Mouse (Mus musculus) gastrocnemius, postnatal 14 days (tissue): ENCODE measurements around the gene Nupr1l. TPM values are rescaled to one million over a fixed set of nuclear protein-coding genes. Genes with fewer than 3 reads are reported as not detected.
"Not testable (repeated sequence)": the region's sequence is repeated elsewhere in the genome, so short reads cannot be mapped to it uniquely, and the experiment has no call there.

ENCODE experiments used
- DNase-seq: peaks from one replicate; pipeline ENCODE4 v3.0.0; 2021; ENCODE audit warnings: mixed read lengths
- intact Hi-C: fragments of 180-260 bp; cut with DNase I; formaldehyde crosslinking; loops from one replicate; pipeline ENCODE4 v1.15.1; 2025; ENCODE audit warnings: low total_unique reads
- total RNA-seq, 2 experiments: library from RNA; stranded (reverse); gene quantifications; 2 replicates each; pipeline ENCODE4 v1.2.3; 2021

Gene Nupr1l
- total RNA-seq, 2 experiments from 2014 or later: 0.11 to 0.39 TPM

DNA sequence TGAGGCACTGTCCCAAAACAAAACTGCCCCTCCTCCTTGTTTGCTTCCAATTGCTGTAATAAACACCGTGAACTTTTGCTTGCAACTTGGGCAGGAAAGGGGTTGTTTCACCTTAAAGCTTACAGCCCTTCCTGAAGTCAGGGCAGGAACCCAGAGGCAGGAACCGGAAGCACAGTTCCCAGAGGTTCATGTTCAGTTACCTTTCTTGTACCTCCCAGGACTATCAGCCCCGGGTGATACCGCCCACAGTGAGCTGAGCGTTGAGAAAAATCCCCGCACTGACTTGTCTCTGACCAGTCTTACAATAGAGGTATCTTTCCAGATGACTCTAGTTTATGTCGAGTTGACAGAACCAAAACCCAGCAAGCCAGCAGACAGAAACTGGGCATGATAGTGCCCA, 1.3 kb downstream of the Nupr1l start:
- DNase-seq: no peak
- intact Hi-C loops: no loop called here

DNA sequence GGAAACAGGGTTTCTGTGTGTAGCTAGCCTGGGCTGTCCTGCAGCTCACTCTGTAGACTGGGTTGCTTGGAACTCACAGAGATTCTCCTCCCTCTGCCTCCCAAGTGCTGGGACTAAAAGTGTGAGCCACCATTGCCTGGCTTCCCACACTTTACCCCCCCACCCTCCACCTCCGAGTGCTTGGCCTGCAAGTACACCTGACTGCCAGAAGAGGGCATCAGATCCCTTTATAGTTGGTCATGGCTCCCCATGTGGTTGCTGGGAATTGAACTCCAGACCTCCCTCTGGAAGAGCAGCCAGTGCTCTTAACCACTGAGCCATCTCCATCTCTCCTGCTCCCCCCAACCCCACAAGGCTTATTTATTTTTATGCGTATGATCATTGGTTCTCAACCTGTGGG, 5.7 kb downstream of the Nupr1l start:
- intact Hi-C loops: no loop called here

DNA sequence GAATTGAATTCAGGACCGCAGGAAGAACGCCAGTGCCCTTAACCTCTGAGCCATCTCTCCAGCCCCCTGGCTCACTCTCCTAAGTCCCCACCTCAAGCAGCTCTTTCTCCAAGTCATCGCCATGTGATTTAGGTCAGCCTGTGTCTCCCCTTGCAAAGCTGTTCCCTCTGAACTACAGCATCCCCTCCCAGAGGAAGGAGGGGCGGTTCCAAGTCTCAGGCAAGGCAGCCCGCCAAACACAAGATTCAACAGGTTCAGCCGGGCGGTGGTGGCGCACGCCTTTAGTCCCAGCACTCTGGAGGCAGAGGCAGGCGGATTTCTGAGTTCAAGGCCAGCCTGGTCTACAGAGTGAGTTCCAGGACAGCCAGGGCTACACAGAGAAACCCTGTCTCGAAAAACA, 7.2 kb downstream of the Nupr1l start:
- intact Hi-C loops, DNase-seq: not testable (repeated sequence)

More for the DNA sequence above, 5.7 kb downstream of the Nupr1l start:
- DNase-seq: no peak

DNA sequence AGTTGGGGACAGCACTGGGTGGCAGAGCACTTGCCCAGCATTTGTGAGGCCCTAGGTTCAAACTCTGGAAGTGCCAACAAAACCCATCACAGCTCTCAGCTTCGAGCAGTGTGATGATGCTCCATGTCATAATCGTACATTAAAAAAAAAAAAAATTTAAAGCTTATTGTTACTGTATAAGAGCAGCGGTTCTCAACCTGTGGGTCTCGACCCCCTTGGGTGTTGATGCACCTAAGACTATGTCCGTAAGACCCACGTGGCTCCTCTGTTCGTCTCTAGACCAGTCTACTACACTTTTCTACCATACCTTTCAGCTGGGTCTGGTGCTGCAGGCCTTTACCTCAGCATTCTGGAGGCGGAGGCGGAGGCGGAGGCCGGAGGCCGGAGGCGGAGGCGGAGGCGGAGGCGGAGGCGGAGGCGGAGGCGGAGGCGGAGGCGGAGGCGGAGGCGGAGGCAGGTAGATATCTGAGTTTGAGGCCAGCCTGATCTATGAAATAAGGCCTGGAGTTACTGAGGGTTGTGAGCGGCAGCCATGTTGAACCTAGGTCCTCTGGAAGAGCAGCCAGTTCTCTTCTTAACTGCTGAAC, 9.8 kb downstream of the Nupr1l start:
- intact Hi-C loops: no loop called here
- DNase-seq: no peak

DNA sequence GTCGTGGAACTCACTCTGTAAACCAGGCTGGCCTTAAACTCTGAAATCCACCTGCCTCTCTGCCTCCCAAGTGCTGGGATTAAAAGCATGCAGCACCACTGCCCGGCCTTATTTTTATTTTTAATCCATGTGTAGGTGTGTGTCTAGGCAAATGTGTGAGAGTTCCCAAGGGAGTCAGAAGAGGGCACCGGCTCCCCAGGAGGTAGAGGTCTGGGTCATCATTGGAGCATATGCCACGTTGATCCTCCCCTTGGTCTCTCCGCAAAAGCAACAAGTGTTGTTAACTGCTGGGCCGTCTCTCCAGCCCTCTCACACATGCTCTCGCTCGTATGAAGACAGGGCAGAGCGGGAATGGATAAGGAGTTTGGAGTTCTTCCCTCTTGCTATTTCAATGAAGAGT, 10.4 kb downstream of the Nupr1l start:
- intact Hi-C loops: no loop called here

DNA sequence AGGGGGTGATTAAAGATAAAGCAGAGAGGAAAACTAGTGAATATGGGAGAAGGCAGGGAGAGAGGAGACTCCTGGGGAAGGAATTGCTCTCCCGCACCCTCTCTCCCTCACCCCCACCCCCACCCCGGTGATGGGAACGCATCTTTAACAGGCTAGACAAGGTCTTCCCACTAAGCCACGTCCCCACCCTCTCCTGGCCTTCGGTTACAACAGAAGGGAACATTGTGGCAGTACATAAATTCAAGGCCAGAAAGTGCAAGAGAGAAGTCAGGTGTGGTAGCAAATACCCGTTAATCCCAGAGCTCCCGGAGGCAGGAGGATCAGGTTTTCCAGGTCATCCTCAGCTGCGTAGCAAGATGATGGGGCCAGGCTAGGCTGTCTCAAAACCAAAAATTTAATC, 11.0 kb downstream of the Nupr1l start:
- DNase-seq: no peak
- intact Hi-C loops: no loop called here

More for the DNA sequence above, 10.4 kb downstream of the Nupr1l start:
- no peak for DNase-seq

DNA sequence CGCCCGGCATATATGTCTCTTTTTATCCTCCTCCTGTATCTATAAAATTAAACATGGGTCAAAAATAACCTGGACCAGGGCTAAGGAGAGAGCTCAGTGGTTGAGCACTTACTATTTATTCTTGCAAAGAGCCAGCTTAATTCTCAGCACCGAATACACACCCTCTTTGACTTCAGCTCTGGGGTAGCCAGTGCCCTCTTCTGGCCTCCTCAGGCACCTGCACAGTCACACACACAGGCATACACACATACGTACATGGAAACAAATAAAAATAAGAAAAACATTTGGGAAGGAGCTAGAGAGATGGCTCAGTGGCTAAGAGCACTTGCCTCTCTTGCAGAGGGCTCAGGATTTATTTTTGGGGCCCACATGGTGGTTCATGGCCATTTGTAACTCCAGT, 13.6 kb downstream of the Nupr1l start:
- intact Hi-C loops: no loop called here
- DNase-seq: no peak

DNA sequence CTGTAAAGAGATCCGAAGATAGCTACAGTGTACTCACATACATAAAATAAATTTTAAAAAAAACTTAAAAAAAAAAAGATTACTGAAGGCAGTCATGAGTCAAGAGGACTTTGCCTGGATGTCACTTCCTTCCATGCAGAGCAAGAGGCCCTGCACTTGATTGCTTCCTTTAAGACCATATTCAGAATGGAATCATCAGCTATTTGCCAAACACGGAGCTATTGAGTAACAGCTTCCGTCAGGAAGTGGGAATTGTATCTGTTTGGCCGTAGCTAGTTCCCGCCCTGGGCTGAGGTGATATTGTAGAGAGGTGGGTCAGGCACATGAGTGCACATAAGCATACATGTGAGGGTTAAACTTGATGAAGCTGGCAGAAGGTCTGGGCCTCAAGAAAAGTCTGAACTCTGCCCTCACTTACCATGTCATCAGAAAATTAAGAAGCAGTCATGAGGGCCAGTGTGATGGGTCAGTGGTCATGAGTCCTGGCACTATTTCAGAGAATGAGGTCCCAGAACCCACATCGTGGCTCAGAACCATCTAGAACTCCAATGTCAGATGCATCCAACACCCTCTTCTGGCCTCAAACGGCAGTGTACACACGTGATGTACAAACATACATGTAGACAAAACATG, 16.6 kb downstream of the Nupr1l start:
- intact Hi-C loops: no loop called here
- no peak for DNase-seq

DNA sequence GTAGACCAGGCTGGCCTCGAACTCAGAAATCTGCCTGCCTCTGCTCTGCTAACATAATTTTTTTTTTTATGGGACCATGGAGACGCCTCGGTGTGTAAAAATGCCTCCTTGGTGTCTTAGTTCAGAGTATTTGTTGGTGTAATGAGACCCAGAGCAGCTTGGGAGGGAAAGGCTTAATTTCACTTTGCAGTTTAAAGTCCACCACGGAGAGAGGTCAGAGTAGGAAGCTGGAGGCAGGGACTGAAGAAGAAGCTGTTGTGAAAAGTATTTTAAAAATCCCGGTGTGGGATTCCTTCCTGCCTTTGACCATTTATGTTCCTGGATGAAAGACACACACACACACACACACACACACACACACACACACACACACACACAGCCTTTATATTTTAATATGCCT, 17.6 kb downstream of the Nupr1l start:
- DNase-seq: no peak
- intact Hi-C loops: no loop called here

DNA sequence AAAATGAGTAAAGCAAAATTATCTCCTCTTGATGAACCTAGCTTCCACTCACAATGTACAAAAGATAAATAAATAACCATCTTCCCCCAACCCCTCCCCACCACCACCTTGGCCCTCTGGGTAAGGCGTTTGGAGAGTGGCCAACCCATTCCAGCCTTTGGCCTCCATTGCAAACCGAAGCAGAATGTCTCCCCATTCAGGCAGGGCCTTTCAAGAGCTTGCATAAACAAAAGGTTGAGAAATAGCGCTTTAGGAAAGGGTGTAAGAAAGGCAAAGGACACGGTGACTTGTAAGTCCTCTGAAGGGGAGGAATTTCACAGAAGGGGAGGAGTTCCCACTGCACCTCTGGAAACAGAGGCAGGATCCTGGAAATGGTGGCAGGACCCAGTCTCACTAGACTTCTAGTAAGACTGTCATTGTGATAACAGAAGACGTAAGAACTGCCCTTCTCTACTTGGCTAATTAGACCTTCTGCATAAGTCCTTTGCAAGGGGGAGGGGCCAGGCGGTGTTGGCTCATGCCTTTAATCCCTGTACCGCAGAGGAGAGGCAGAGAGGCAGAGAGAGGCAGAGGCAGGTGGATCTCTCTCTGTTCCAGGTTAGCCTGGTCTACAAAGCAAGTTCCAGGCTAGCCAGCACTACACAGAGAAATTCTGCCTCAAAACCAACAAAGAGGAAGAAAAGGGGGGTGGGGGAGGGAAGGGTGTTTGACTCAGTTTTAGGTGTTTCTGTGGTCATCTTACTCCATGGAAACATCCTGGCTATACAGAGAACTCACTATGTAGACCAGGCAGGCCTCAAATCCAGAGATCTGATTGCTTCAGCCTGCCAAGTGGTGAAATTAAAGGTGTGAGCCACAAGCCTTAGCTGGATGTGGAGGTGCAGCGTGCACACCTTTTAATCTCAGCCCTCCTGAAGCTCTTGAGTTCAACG, 21.9 kb downstream of the Nupr1l start:
- intact Hi-C loops: no loop called here
- DNase-seq: no peak

DNA sequence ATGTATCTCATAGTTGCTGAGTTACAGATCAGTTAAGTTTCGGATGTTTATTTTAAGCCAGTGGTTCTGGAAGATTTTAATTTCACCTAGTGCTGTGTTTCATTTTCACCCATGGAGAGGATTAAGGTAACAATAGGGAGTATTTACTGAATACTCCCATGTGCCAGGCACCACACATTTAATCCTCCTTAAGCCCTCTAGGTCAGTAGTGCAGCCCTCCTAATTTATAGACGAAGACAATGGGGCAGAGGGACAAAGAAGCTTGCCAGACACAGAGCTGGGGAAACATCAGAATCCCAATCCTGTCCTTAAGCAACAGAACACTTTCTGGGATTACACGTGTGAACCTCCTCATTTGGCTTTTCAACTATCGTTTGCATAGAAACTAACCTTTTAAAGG, 28.6 kb downstream of the Nupr1l start:
- DNase-seq: no peak
- intact Hi-C loops: no loop called here

DNA sequence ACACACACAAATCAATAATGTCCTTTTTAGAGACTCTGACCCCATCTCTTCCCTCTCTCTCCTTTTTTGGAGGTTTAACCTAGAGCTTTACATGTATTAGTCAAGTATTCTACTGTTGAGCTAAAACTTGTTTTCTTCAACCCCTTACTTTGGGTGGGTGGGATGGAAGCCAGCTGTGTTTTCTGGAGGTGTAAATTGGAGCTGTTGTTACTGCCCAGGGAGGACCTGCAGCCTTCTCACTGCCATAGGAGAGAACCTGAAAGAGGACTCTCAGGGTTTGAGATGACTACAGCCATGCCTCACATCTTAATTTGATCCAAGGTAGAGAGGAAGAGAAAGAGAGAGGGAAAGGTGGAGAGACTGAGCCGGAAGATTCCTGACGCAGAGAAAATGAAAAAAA, 31.9 kb downstream of the Nupr1l start:
- intact Hi-C loops: no loop called here
- DNase-seq: no peak

DNA sequence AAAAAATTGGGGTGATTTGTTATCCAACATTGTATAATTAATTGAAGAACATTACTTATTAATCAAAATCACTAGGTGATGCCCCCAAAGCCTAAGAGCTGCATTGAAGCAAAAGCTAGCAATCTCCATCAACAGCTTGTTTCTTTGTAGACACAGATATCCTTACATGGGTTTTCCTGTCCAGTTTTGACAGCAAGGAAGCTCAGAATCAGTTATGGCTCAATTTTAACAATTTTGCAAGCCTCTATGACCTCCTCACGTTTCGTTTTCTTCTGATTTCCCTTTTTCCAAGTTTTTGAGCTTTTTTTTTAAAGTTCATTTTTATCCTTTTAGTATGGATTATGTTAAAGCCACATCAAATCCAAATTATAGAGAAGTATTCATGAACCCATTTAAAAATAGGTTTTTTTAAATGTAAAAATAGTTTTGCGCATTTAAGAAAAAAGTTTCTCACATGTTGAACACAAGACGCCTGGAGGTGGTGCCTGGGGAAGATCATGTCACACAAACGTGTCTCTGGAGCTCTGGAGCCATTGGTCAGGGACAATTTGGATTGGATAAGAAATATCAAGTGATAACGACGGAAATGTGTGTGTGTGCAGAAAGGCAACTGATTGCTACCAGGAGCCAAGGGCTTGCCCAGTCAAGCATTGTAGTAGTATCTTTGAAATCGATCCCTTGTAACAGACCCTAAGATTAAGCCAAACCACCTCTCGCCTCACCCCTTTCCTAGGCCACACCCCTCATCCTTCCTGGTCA, 32.6 kb downstream of the Nupr1l start:
- intact Hi-C loops: no loop called here
- DNase-seq: no peak

DNA sequence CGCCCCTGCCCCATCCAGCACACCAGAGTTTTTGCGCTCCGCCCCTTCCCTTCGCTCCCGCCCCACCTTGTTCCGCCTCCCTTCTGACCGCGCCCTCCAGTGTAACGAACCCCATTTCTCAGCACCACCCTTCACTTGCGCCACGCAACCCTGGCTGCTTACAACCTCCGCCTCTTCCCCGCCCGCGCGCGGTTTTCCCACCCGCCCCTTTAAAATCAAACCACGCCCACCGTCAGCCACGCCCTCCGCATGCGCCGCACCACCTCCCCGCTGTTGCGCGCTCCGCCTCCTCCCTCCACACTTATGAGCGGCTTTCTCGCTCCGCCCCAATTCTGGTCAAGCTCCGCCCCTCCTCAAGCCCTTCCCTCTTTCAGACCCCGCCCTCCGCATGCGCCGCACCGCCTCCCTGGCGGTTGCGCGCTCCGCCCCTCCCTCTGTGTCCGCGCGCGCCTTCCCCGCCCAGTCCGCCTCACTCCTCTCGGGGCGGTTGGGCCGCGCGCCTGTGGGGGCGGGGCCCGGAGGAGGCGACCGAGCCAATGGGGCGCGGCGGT, 33.2 kb downstream of the Nupr1l start, which contains the start of gene Vkorc1l1:
TSS of gene Vkorc1l1 (plus strand) at position 476 of the 551 bp plus-strand sequence.
- intact Hi-C loops: no loop called here
- peak; percentile 99 for DNase-seq

DNA sequence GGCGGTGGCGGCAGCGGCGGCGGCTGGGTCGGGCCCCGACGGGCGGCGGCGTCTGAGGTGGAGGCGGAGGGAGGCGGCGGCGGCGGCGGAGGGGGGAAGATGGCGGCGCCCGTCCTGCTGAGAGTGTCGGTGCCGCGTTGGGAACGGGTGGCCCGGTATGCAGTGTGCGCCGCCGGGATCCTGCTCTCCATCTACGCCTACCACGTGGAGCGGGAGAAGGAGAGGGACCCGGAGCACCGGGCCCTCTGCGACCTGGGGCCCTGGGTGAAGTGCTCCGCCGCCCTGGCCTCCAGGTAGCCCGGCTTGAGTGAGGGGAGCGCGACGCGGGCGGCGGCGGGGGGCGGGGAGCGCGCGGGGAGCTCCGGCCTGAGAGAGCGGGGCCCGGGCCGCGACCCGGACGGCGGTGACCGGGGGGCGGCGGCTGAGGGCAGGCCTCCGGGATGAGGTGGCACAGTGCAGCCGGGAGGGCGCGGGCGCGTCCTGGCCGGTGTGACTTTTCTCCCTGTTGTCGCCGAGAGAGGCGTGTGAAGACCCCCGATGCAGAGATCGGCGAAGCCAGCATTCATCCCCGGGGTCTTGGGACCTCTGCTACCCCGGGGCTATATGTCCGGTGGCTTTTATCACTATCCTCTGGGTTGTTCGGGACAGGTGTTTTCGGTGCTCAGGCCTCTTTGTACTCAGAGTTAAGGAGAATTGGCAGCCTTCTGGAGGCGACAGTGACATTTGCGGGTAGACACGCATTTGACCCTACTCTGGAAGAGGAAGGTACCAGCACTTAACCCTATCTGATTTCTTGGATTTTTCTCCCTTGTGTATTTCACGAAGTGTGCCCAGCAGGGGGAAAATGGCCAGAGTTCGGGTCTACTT, 34.0 kb downstream of the Nupr1l start:
- intact Hi-C loops: not testable (repeated sequence)
- DNase-seq: peak; percentile 28

DNA sequence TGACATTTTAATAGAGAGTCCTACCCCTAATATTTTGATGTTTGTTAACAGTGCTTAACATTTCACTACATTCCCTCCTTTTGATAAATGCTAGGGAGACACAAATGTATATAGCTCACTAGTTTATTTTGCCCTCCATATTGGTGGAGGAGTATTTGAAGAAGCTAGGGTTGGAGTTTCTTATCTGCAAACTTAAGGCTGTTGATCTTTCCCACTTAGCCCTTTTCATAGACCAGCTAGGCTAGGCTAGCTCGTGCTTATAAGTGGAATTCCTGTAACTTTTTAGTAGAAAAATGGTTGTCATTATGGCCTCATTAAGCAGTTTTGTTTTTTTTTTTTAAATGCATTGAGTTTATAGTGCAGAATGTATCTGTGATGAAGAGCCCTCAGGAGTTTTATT, 35.1 kb downstream of the Nupr1l start:
- no peak for DNase-seq
- intact Hi-C loops: no loop called here

DNA sequence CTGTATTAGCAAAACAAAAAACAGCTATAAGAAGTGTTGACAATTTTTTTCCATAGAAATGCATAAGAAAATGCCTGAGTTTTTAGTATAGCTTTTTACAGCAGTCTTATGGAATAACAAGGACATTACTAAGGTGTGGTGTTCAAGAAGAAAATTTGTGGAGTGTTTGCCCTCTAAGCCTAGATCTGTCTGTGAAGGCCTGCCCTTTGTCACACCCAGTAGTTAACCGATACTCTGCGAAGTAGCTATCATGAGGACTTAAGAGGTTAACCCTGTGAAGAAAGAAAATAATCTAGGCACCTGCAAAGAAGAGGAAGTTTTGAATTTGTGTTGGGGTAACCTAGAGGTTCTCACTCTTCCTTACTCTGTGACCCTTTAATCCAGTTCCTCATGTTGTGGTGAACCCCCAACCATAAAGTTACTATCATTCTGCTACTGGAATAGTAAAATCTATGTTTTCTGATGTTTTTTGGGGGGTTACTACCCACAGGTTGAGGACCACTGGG, 39.2 kb downstream of the Nupr1l start:
- intact Hi-C loops: no loop called here
- DNase-seq: no peak

DNA sequence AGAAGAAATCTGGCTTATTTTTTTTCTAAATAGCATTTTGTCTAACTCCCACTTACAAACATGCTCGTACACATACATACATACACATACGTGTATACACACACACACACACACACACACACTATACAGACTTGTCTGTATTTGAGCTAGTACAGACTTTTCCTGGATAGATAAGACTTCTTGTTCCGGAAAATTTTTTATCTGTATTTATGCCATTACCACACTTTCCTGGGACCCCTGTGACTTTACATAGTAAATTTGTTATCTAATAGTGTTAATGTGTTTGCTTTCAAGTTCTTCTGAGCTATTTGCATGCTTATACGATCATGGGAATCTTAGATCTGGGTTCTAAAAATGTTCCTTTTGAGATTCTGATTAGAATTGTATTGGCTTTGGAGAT, 43.8 kb downstream of the Nupr1l start:
- intact Hi-C loops: no loop called here
- DNase-seq: no peak
